Mouse (Mus musculus): ENCODE data around the gene Utp11.

The Utp11 gene

DNA sequence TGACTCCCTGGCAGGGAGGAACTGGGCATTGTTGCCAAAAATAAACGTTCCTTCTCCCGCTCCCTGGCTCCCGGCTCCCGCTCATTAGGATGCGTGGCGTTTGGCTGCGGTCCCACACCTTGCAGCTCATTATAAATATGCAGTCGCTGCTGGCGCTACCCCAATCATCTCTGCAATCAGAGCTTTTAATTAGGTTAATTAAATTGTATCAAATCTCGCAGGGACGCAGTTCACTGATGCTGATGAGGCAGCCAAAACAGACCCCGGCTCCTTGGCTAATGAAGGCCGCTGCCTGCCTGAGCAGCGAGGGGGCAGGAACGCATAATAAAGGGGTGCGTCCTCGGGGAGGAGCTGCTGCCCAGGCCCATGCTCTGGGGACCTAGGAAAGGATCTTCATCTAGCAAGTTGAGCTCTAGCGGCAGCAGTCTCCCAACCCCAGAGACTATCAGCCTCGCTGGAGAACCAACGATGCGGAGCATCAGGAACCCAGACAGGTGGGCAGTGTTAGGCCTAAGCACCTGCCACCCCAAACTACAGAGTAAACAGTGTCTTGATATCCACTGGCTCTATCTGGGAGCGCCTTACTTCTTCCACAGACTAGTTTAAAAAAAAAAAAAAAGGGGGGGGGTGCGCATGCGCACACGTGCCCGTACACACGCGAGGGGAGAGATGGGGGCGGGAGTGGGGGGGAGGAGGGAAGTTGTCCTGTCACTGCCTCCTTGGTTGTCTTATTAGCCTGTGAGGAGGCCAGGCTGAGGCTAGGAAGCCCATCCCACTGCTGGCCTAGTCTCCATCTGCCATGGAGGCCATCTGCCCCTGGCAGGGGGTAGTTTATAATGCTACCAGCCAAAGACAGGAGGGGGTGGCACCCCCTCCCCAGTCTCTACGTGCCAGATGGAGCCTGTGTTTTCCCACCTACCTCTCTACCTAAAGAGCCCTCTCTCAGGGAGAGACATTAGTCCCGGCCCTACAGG lies 20.8 kb downstream of the Utp11 start:
- no peak for DNase-seq (ENCODE audit: low read depth, low spot score)

GRCm38 (mm10) chr4:124671583-124671982 lies 21.8 kb downstream of the Utp11 start:
- DNase-seq (ENCODE audit: low read depth, low spot score), result no peak

DNA sequence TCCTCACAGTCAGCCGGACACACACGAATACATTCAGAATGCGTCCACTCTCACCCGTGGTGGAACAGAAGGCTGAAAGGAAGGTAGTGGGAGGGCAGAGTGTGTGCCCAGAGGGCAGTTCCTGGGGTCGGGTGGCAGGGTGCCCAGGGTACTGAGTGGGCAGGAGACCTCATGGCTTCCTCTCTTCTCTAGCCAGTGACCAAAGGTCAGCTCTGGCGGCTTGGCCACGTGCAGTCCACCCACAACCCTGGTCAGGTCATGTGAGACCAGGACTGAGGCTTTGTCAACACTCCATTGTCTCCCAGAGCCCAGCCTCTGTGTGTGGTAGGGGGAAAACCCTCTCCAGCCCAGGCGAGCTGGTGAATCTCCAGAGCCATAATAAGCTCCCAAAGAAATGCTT lies 23.2 kb downstream of the Utp11 start:
- DNase-seq (ENCODE audit: low read depth, low spot score), result no peak

GRCm38 (mm10) chr4:124668078-124668477 lies 25.3 kb downstream of the Utp11 start:
- DNase-seq (ENCODE audit: low read depth, low spot score), result no peak

GRCm38 (mm10) chr4:124667476-124668033 lies 25.8 kb downstream of the Utp11 start:
- DNase-seq (ENCODE audit: low read depth, low spot score), result no peak

GRCm38 (mm10) chr4:124664604-124665003 lies 28.8 kb downstream of the Utp11 start:
- DNase-seq (ENCODE audit: low read depth, low spot score), result no peak

GRCm38 (mm10) chr4:124664185-124664584 lies 29.2 kb downstream of the Utp11 start:
- DNase-seq (ENCODE audit: low read depth, low spot score), result no peak

DNA sequence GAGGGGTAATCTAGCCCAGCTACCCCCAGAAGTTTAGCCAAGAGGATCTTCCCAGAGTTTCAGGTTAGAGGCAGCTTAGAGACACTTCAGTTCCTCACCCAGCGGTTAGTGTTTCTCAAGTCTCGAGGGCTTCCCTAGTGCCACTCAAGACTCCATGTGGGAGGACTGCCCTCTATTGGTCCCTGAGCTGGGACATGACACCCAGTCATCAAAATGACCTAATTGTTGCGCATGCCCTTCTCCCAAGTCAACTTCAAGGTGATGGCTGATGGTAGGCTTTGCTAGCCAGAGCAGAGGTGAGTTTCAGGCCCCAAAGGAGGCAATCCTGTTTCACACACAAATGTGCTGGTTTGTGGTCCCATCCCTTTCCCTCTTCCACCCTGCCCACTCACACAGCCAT lies 30.4 kb downstream of the Utp11 start:
- no peak for DNase-seq (ENCODE audit: low read depth, low spot score)

- DNase-seq (ENCODE audit: low read depth, low spot score), result no peak
These were observed 32.8 kb downstream of the Utp11 start for GRCm38 (mm10) chr4:124660603-124661002.

GRCm38 (mm10) chr4:124659251-124660217 lies 33.9 kb downstream of the Utp11 start:
- no peak for DNase-seq (ENCODE audit: low read depth, low spot score)

GRCm38 (mm10) chr4:124658412-124658851 lies 35.0 kb downstream of the Utp11 start:
- no peak for DNase-seq (ENCODE audit: low read depth, low spot score)

DNA sequence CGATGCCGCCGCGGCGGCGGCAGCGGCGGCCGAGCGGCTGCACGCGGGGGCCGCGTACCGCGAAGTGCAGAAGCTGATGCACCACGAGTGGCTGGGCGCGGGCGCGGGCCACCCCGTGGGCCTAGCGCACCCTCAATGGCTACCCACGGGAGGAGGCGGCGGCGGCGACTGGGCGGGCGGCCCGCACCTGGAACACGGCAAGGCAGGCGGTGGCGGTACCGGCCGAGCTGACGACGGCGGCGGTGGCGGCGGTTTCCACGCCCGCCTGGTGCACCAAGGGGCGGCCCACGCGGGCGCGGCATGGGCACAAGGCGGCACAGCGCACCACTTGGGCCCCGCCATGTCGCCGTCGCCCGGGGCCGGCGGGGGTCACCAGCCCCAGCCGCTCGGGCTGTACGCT lies 35.6 kb downstream of the Utp11 start:
- DNase-seq (ENCODE audit: low read depth, low spot score), result no peak

- DNase-seq (ENCODE audit: low read depth, low spot score), result peak; percentile 69
These were observed 36.3 kb downstream of the Utp11 start for GRCm38 (mm10) chr4:124656854-124657650.

DNA sequence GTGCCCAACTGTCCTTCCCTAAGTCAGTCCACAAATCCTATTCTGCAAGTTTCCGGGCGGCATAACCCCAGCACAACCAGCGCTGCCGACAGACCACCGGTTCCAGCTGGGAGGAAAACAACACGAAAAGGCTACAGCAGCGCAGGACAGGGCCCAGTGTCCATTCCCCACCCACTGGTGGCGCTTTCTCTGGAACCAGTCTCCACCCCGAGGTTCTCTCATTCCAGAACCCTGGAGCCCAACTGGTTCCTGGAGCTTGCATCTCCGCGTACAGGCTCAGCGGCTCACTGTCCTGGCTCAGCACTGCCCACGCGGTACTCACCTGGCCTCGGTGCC lies 36.9 kb downstream of the Utp11 start, which contains the start of gene Pou3f1:
Gene Pou3f1 (plus strand): TSS at position 290 of the 336 bp plus-strand sequence.
- DNase-seq (ENCODE audit: low read depth, low spot score), result no peak

DNA sequence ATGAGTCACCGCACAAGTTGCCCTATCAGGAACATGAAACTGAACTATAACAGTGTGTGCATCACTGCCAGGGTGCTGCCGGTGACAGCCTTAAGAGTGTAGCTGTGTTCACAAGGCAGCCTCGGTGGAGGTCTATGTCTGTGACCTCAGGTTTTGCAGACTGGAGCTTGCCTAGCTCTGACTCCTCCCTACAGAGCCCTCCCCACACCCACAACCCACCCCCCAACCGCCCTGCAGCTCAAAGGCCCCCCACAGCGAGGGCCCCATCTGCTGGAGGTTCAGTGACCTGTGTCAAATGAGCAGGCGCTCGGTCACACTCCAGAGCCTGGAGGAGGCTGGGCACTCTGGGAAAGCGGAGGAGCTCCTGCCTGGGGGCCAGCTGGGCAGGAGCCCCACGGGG lies 40.5 kb downstream of the Utp11 start:
- no peak for DNase-seq (ENCODE audit: low read depth, low spot score)

- DNase-seq (ENCODE audit: low read depth, low spot score), result no peak
These were observed 45.5 kb downstream of the Utp11 start for GRCm38 (mm10) chr4:124647909-124648308.

DNA sequence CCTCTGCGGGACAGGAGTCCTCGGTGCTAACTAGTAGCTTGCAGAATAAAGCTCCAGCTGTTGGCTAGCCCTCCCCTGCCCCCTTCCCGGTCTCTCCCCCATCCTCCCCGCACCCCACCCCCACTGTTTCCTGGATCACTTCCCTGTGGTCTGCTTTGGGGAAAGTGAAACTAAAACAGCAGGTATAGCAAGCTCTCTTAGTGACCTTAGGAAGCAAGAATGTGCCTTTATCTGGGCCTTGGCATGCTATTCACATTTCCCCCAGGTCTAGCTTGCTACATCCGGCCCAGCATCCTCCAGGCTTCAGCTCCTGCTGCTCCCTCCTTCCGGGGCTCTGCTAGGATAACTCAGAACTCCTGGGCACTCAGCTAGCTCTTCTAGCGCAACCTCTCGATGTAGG lies 46.8 kb downstream of the Utp11 start:
- no peak for DNase-seq (ENCODE audit: low read depth, low spot score)

DNA sequence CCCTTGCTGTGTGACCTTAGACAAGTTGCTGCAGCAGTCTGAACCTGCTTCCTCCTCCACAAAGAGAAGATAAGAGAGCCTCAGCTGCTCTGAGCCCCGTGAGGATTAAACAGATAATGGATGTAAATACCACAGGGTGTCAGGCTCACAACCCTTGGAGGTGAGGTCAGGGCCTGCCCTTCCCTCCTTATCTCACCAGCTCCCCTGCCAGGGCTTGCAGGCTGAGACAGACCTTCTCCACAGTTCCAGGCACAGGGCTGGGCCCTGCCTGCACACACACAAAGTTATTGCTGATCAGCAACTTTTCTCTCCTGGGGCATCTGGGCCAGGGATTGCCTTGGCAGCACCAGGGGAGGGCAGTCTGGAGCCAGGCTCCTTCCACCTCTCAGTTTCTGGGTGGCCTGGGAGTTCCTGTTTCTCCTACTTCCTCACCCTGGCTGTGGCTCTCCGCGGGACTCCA lies 48.4 kb downstream of the Utp11 start:
- no peak for DNase-seq (ENCODE audit: low read depth, low spot score)

- no peak for DNase-seq (ENCODE audit: low read depth, low spot score)
These were observed 49.5 kb downstream of the Utp11 start for GRCm38 (mm10) chr4:124643859-124644258.

DNA sequence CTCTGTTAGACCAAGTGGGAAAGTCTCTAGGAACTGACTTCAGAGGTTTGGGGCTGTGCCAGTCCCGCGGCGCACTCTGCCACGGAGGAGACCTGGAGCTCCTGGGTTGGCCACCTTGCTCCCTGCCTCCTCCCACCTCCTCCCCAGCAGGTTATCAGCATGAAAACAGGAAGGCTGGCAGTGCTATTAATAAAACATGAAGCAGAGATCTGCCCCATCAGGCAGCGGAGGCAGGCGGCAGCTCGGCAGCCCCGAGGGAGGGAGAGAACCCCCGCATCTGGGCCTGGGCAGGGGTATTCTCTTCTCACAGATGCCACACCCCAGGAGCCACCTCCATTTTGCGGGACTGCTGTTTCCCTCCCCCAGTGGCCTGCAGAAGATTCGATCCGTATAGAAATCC lies 53.7 kb downstream of the Utp11 start:
- no peak for DNase-seq (ENCODE audit: low read depth, low spot score)

DNA sequence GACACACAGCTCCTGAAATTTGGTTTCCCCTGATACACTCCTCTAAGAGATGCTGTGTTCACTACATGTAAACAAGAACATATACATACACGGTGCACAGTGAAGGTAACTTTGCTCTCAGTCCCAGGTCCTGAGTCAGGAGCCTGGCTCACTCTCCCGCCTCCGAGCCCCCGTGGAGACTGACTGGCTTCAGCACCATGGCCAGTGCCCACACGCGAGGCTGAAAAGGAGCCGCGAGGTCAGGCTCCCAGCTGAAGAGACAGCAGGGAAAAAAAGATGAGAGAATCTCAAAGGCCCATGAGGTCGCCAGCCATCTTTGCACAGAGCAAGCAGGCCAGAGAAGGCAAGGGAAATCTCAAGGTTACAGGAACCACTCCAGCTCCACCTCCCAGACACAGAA lies 60.1 kb downstream of the Utp11 start:
- DNase-seq (ENCODE audit: low read depth, low spot score), result no peak

Measured in retina, postnatal 7 days (tissue).